Mouse (Mus musculus) C2C12 (cell line): Measurements from ENCODE around the gene Tigd2. TPM values are rescaled to one million over a fixed set of nuclear protein-coding genes. Genes with fewer than 3 reads are reported as not detected.

ENCODE experiments used
- H3K27me3 ChIP-seq: one replicate; pipeline ENCODE4 v1.6.1; 2011; ENCODE audit not compliant: control insufficient read depth, insufficient read depth, insufficient read length
- H3K36me3 ChIP-seq: one replicate; pipeline ENCODE4 v1.6.1; 2011; ENCODE audit not compliant: control insufficient read depth, insufficient read depth
- H3K4me3 ChIP-seq: one replicate; pipeline ENCODE4 v1.5.1; 2011; ENCODE audit warnings: mild to moderate bottlenecking, control low read depth; ENCODE audit not compliant: poor library complexity, insufficient read depth, severe bottlenecking
- H3K79me2 ChIP-seq: one replicate; pipeline ENCODE4 v1.6.1; 2011; ENCODE audit not compliant: control insufficient read depth, insufficient read depth
- H3K79me3 ChIP-seq: one replicate; pipeline ENCODE4 v1.6.1; 2011; ENCODE audit warnings: low read depth, control low read depth
- H3ac ChIP-seq: one replicate; pipeline ENCODE3; 2011; ENCODE audit warnings: low read depth; ENCODE audit not compliant: control insufficient read depth, insufficient read length
- CEBPB ChIP-seq: IDR thresholded peaks from one replicate; pipeline ENCODE4 v1.6.1; 2011; ENCODE audit warnings: low read depth, mild to moderate bottlenecking, control low read depth, moderate library complexity
- CTCF ChIP-seq: IDR thresholded peaks from one replicate; pipeline ENCODE4 v1.5.1; 2011; ENCODE audit not compliant: control insufficient read depth, insufficient read depth, insufficient read length
- FOSL1 ChIP-seq: IDR thresholded peaks from one replicate; pipeline ENCODE4 v1.8.0; 2011; ENCODE audit warnings: mild to moderate bottlenecking, low read length; ENCODE audit not compliant: poor library complexity, insufficient read depth, severe bottlenecking
- MAX ChIP-seq: IDR thresholded peaks from one replicate; pipeline ENCODE4 v1.6.1; 2011; ENCODE audit warnings: mild to moderate bottlenecking, control low read depth
- MYOD1 ChIP-seq: IDR thresholded peaks from one replicate; pipeline ENCODE4 v1.6.1; 2011; ENCODE audit warnings: low read depth; ENCODE audit not compliant: control insufficient read depth, insufficient read length
- MYOG ChIP-seq: IDR thresholded peaks from one replicate; pipeline ENCODE4 v1.6.1; 2011; ENCODE audit not compliant: control insufficient read depth, insufficient read length; ENCODE audit errors: extremely low read depth
- USF1 ChIP-seq: IDR thresholded peaks from one replicate; pipeline ENCODE4 v1.6.1; 2011; ENCODE audit warnings: low read depth, mild to moderate bottlenecking, control low read depth, moderate library complexity
- polyA plus RNA-seq: library from polyadenylated mRNA; unstranded; fragments of >200 nt; fragmentation: generic; extraction: Trizol; gene quantifications from one replicate; pipeline ENCODE4 v1.2.1, GENCODE M21; 2012; ENCODE audit warnings: missing spikeins

The Tigd2 gene
- polyA plus RNA-seq, 1 experiment: 2.9 TPM

DNA sequence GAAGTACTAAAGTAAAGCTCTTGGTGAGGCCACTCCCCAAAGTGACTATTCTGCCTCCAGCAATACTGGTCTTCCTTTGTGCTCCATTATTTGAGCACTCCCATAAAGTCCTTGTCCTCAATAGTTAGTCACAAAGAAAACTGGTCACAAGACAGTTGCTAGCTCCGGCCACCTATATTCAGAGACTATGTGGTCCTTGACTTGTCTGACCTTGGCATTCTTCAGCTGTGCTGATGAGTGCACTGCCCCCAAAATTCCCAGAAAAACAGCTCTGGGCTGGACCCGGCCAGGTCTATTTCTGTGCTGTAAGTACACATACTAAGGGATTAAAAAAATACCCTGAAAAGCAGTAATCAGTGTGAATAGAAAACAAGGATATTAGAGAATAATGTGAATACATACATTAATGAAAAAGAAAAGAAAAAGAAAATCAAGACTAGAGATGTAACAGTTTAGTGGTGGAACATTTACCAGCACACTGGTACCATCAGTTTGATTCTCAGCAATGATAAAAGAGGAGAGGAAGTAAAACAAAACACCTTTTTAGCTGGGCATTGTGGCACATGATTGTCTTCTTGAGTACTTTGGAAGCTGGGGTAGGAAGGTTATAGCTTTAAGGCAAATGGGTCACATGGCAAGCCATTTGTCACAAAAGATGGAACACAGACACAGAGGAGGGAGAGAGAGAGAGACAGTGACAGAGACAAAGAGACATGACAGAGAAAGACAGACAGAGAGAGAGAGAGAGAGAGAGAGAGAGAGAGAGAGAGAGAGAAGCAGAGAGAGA lies 12.6 kb upstream of the Tigd2 start:
- Histone ChIP-seq H3ac (no peak overlapping the region), H3K27me3 (no peaks in the 10 kb centered on the region), H3K36me3 (no peaks in the 10 kb centered on the region), H3K4me3 (no peak overlapping the region), H3K79me3 (no peaks in the 10 kb centered on the region), H3K79me2 (no peaks in the 10 kb centered on the region)
- no peak for TF ChIP-seq FOSL1
- TF ChIP-seq MYOG: no peak
- no peak for TF ChIP-seq CTCF
- TF ChIP-seq CEBPB: no peak
- TF ChIP-seq MYOD1: no peak
- no peak for TF ChIP-seq MAX
- TF ChIP-seq USF1: no peak

DNA sequence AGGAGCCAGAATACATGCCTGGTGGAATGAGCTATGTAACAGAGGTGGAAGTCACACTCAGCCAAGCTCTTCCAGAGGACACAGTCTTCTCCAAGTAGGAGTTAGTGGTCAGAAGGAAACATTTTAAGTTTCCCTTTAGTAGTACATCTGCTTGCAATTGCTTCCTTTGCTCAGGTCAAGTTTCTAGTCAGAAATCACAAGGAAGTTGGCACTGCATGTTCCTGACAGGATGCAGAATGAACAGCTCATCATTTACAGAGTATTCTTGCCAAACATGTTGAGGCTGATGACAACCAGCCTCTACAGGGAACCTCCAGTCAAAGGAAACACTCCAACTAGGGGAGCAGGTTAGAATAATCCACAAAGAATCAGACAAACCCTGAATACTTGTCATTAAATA lies 11.9 kb upstream of the Tigd2 start:
- TF ChIP-seq MYOG (no peak), CEBPB (no peak), MAX (no peak), MYOD1 (no peak), FOSL1 (no peak), CTCF (no peak), USF1 (no peak)
- no peak overlapping the region for H3K4me3 ChIP-seq
- no peaks in the 10 kb centered on the region for H3K79me2 ChIP-seq
- H3ac ChIP-seq: no peak overlapping the region
- no peaks in the 10 kb centered on the region for H3K36me3 ChIP-seq
- no peaks in the 10 kb centered on the region for H3K27me3 ChIP-seq
- no peaks in the 10 kb centered on the region for H3K79me3 ChIP-seq

DNA sequence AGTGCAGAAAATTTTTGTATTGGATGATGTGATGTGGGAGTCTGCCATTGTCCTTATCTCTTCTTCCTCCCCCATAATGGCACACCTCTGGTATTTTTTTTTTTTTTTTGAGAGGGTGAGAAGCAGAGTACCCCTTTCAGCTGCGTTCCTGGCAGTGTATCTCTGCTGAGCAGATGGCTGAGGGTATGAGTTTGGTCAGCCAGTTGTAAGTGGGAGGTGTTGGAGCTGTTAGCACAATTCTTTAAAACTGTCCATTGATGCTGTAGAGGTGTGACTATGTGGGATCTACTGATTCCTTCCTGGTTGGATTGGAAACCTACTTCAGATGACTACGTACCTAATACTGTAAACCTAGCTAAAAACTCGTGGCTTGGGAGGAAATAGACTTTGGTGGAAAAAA lies 10.3 kb upstream of the Tigd2 start:
- Histone ChIP-seq H3K79me2 (no peaks in the 10 kb centered on the region), H3K4me3 (no peak overlapping the region), H3K79me3 (no peaks in the 10 kb centered on the region), H3K36me3 (no peaks in the 10 kb centered on the region), H3K27me3 (no peaks in the 10 kb centered on the region), H3ac (no peak overlapping the region)
- TF ChIP-seq CTCF: no peak
- TF ChIP-seq CEBPB: no peak
- no peak for TF ChIP-seq MYOD1

DNA sequence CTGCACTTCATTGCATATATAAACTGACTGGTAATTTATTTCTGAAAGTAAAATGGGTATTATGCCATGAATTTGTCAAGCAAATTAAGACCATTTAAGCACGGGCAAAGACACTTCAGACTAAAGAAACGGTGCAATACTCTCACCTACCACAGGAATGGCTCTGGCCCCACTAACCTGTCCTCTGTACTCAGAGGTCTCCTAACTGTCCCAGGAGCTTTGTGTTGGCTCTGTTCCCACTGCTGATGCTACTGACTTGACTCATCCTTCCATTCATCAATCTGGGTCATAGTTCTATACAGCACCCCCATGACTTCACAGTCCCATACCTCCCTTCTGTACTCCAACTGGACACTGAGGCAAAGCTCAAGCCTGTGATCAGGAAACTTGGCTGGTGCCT lies 9.6 kb upstream of the Tigd2 start:
- Histone ChIP-seq H3K36me3 (no peaks in the 10 kb centered on the region), H3ac (no peak overlapping the region), H3K79me2 (no peaks in the 10 kb centered on the region), H3K27me3 (no peaks in the 10 kb centered on the region), H3K79me3 (no peaks in the 10 kb centered on the region), H3K4me3 (no peak overlapping the region)
- TF ChIP-seq FOSL1 (no peak), MYOG (no peak)

DNA sequence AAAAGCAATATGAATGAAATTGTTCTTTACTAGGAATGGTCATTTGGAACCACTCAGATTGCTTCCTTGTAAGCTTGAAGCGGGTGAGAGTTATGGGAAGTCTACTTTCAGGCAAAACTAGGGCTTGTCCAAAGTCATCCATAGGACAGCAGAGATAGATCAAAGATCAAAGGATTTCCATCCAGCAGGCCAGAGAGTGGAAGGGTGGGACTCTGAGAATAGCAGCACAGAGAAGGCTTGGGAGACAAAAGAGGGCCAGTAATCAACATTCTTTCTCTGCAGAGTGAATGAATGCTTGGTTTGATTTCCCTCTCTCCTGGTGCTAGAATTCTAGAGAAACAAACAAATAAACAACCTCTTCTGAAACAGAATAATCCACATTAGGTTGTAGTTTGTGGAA lies 1.1 kb upstream of the Tigd2 start:
- TF ChIP-seq MYOD1 (no peak), CEBPB (no peak), USF1 (no peak), MYOG (no peak), MAX (no peak), FOSL1 (no peak), CTCF (no peak)
- Histone ChIP-seq H3K79me2 (no peaks in the 10 kb centered on the region), H3ac (no peak overlapping the region), H3K4me3 (no peak overlapping the region), H3K79me3 (no peaks in the 10 kb centered on the region), H3K36me3 (no peaks in the 10 kb centered on the region), H3K27me3 (no peaks in the 10 kb centered on the region)

DNA sequence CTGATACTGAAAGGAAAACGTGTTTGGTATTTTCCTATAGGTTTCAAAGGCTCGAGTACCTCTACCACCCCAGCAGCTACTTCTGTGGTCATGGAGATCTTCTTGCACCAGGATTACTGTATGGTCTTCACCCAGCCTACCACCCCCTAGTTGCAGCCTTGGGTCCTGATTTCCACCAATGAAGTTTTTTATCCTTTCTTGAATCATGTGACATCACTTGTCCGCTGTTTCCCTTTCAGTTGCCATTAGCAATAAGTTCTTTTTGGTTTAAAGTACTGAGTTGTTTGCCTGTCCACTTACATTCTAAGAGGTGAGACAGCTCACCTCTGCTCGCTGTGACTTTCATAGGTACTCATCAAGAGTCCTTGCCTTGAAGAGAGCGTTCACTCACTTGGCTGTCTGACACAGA lies 633 bp downstream of the Tigd2 start:
- H3ac ChIP-seq: peak overlapping the region; percentile 94
- H3K79me3 ChIP-seq: no peaks in the 10 kb centered on the region
- no peaks in the 10 kb centered on the region for H3K79me2 ChIP-seq
- H3K4me3 ChIP-seq: peak overlapping the region; percentile 59
- no peaks in the 10 kb centered on the region for H3K27me3 ChIP-seq
- H3K36me3 ChIP-seq: no peaks in the 10 kb centered on the region
- peak; percentile 51 for TF ChIP-seq USF1
- TF ChIP-seq MAX: no peak
- TF ChIP-seq MYOG: no peak
- TF ChIP-seq CTCF: no peak
